Mouse (Mus musculus) midbrain, embryonic 15.5 days (tissue): Measurements from ENCODE around the gene Entpd1. TPM values are rescaled to one million over a fixed set of nuclear protein-coding genes. Genes with fewer than 3 reads are reported as not detected.

Experiments
- ATAC-seq: fragments of 200-750 bp; cut with Nextera tagmentation; replicated peaks from 2 replicates; pipeline ENCODE4 v1.8.0; 2017; ENCODE audit warnings: moderate TSS enrichment
- H3K27ac ChIP-seq: fragments of 300-500 bp; sonication (generic); 2 replicates; pipeline ENCODE4 v1.5.1; 2015; ENCODE audit warnings: mild to moderate bottlenecking, inconsistent platforms
- H3K27me3 ChIP-seq: fragments of 300-500 bp; sonication (generic); replicated peaks from 2 replicates; pipeline ENCODE4 v1.6.1; 2015; ENCODE audit warnings: inconsistent platforms
- H3K36me3 ChIP-seq: fragments of 300-500 bp; sonication (generic); replicated peaks from 2 replicates; pipeline ENCODE4 v1.6.1; 2015; ENCODE audit warnings: inconsistent platforms
- H3K4me1 ChIP-seq: fragments of 300-500 bp; sonication (generic); 2 replicates; pipeline ENCODE4 v1.6.1; 2015; ENCODE audit warnings: inconsistent platforms
- H3K4me2 ChIP-seq: fragments of 300-500 bp; sonication (generic); 2 replicates; pipeline ENCODE4 v1.6.1; 2015; ENCODE audit warnings: inconsistent platforms, mild to moderate bottlenecking, moderate library complexity
- H3K4me3 ChIP-seq: fragments of 300-500 bp; sonication (generic); 2 replicates; pipeline ENCODE4 v1.5.1; 2015; ENCODE audit warnings: mild to moderate bottlenecking, inconsistent platforms
- H3K9ac ChIP-seq: fragments of 300-500 bp; sonication (generic); 2 replicates; pipeline ENCODE4 v1.6.1; 2015; ENCODE audit warnings: mild to moderate bottlenecking, inconsistent platforms
- H3K9me3 ChIP-seq: fragments of 300-500 bp; sonication (generic); 2 replicates; pipeline ENCODE4 v1.6.1; 2016; ENCODE audit warnings: inconsistent platforms
- WGBS: fragments of 180-500 bp; shearing (Covaris S2); methylation state at CpG from one replicate; pipeline ENCODE4 v1.1.7; 2015; ENCODE audit warnings: mixed read lengths; 5-methylcytosine and 5-hydroxymethylcytosine counted together
- polyA plus RNA-seq: library from polyadenylated mRNA; unstranded; fragments of >200 nt; fragmentation: Nextera tagmentation; extraction: Ambion mirVana; gene quantifications from 2 replicates; pipeline ENCODE4 v1.2.1, GENCODE M21; 2015

The Entpd1 gene
- polyA plus RNA-seq, 1 experiment from 2014 or later = 8.8 TPM

DNA sequence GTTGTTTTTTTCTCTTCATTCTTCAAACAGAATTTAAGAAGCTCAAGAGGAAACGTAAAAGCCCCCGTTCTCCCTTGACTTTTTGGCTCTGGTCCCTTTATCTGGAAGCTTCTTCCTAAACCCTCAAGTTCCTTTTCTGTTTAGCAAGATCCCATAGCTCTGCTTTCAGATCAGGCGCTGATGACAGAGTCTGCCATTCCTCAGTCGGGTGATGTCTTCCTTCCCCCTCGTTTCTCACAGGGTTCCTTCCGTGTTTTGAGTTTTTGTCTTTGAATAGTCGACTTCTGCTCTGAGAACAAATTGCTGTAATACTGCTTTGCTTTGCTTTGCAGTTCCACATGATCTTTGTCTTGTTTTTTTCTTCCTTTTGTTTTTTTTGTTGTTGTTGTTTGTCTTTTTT, 18.4 kb downstream of the Entpd1 start:
- no peak overlapping the region for H3K9ac ChIP-seq
- H3K4me1 ChIP-seq = no peaks in the 10 kb centered on the region
- ATAC-seq = no peak
- no peak overlapping the region for H3K4me3 ChIP-seq
- H3K9me3 ChIP-seq = no peaks in the 10 kb centered on the region
- H3K36me3 ChIP-seq = no peaks in the 10 kb centered on the region
- 79% methylated on average over 7 of the region's 7 CpGs for WGBS
- no peak overlapping the region for H3K4me2 ChIP-seq
- no peak overlapping the region for H3K27ac ChIP-seq
- H3K27me3 ChIP-seq = no peaks in the 10 kb centered on the region

DNA sequence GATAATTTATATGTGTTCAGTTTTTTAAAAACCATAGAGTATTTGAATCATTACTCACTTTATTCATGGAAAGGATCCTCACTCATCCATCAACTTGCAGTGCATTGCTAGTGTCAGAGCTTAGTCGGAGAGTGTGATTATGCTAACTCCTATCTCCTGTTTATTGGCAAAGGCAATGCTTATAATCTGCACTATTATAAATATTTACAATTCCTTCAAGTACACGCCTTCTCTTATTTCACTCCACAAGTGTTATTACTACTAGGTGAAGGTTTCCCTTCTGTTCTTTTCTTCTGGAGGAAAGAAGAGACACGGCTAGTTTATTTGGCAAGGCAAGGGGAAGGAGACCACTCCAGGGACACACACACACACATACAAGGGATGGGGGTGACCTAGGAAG, 20.0 kb downstream of the Entpd1 start:
- ATAC-seq = no peak
- 85% methylated on average over 3 of the region's 3 CpGs for WGBS
- Histone ChIP-seq H3K4me3 (no peak overlapping the region), H3K9ac (no peak overlapping the region), H3K9me3 (no peaks in the 10 kb centered on the region), H3K27ac (no peak overlapping the region), H3K27me3 (no peaks in the 10 kb centered on the region), H3K36me3 (no peaks in the 10 kb centered on the region), H3K4me2 (no peak overlapping the region), H3K4me1 (no peaks in the 10 kb centered on the region)

- H3K4me2 ChIP-seq = no peak overlapping the region
- ATAC-seq = no peak
- H3K9ac ChIP-seq = no peak overlapping the region
- no peaks in the 10 kb centered on the region for H3K9me3 ChIP-seq
- no peaks in the 10 kb centered on the region for H3K36me3 ChIP-seq
- H3K27me3 ChIP-seq = no peaks in the 10 kb centered on the region
- no peak overlapping the region for H3K27ac ChIP-seq
- no peaks in the 10 kb centered on the region for H3K4me1 ChIP-seq
- H3K4me3 ChIP-seq = no peak overlapping the region
- 80% methylated on average over 5 of the region's 5 CpGs for WGBS
Measured at GRCm38 (mm10) chr19:40632668-40633067, 20.5 kb downstream of the Entpd1 start.

DNA sequence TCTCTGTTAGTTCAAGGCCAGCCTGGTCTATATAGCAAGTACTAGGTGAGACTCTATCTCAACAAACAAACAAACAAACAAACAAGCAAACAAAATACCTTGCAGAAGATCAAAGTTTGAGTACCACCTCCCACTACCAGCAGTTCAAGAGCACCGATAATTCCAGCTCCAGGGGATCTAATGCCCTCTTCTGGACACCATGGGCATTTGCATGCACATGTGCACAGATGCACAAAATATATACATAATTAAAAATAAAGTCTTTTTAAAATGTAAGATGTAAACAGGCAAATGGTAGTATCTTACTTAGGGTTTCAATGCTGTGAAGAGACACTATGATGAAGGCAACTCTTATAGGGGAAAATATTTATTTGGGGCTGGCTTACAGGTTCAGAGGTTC, 21.0 kb downstream of the Entpd1 start:
- Histone ChIP-seq H3K27ac (no peak overlapping the region), H3K9ac (no peak overlapping the region), H3K4me3 (no peak overlapping the region), H3K27me3 (no peaks in the 10 kb centered on the region), H3K4me2 (no peak overlapping the region), H3K36me3 (no peaks in the 10 kb centered on the region), H3K9me3 (no peaks in the 10 kb centered on the region), H3K4me1 (no peaks in the 10 kb centered on the region)
- WGBS = 69% methylated on average over 1 of the region's 1 CpGs
- ATAC-seq = no peak

- Histone ChIP-seq H3K27me3 (no peaks in the 10 kb centered on the region), H3K36me3 (no peaks in the 10 kb centered on the region), H3K9ac (no peak overlapping the region), H3K4me1 (no peaks in the 10 kb centered on the region), H3K4me3 (no peak overlapping the region), H3K4me2 (no peak overlapping the region), H3K27ac (no peak overlapping the region), H3K9me3 (no peaks in the 10 kb centered on the region)
- no peak for ATAC-seq
- 68% methylated on average over 4 of the region's 4 CpGs for WGBS
Measured at GRCm38 (mm10) chr19:40637091-40637490, 24.9 kb downstream of the Entpd1 start.

DNA sequence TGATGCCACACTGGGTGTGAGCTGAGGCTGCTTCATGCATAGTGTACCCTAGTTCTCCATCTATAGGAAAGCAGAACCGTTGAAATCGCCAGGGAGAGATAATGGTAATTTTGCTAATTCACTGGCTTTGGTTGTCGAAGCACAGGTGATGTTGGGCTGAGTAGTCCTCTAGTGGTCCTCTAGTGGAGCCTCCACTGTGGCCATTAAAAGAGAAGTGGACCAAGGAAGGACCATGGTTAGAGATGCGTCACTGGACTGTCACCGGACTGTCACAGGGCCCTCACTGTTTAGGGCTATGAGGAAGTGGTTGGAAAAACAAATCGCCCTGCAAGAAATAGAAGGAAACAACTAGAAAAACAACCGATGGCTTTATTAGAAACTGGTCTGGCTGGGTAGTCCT, 25.4 kb downstream of the Entpd1 start:
- H3K4me1 ChIP-seq = no peaks in the 10 kb centered on the region
- H3K9ac ChIP-seq = no peak overlapping the region
- 85% methylated on average over 7 of the region's 7 CpGs for WGBS
- no peaks in the 10 kb centered on the region for H3K36me3 ChIP-seq
- no peak overlapping the region for H3K4me2 ChIP-seq
- no peaks in the 10 kb centered on the region for H3K27me3 ChIP-seq
- no peak overlapping the region for H3K4me3 ChIP-seq
- no peak for ATAC-seq
- H3K27ac ChIP-seq = 0 out of 2 replicates have a peak overlapping the region, but pooled peaks have one; percentile 15
- H3K9me3 ChIP-seq = no peaks in the 10 kb centered on the region

- Histone ChIP-seq H3K4me2 (no peak overlapping the region), H3K36me3 (no peaks in the 10 kb centered on the region), H3K4me3 (no peak overlapping the region), H3K27me3 (no peaks in the 10 kb centered on the region), H3K27ac (no peak overlapping the region), H3K9me3 (no peaks in the 10 kb centered on the region), H3K4me1 (no peaks in the 10 kb centered on the region), H3K9ac (no peak overlapping the region)
- ATAC-seq = no peak
- WGBS = 89% methylated on average over 5 of the region's 5 CpGs
Measured at GRCm38 (mm10) chr19:40638582-40638981, 26.4 kb downstream of the Entpd1 start.

DNA sequence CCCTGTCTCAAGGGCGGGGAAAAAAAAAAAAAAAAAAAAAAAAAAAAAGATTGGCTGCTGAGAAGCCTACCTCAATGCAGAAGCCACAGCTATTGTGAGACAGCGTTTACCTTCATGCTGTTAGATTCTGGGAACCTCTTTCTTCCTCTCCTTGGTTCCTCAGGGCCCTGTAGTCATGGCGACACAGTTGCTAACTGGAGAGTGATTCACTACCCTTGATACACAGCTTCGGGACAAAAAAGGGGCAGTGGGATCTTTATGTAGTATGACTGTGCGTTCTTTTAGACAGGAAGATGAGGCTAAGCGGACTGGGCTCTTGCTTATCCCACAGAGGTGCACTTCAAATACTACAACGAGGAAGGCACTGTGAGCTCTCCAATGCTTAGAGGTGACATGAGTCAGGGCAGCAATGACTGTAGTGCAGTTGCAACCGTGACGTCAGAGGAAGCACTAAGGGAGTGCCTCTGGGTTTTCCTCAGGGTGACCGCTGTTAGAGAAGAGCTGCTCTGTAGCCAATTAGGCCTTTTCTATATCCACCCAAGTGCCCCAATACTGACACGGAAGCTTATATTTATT, 27.7 kb downstream of the Entpd1 start:
- Histone ChIP-seq H3K9ac (no peak overlapping the region), H3K27me3 (no peaks in the 10 kb centered on the region), H3K4me2 (no peak overlapping the region), H3K4me3 (no peak overlapping the region), H3K27ac (no peak overlapping the region), H3K36me3 (no peaks in the 10 kb centered on the region), H3K4me1 (no peaks in the 10 kb centered on the region), H3K9me3 (no peaks in the 10 kb centered on the region)
- no peak for ATAC-seq
- WGBS = 75% methylated on average over 11 of the region's 11 CpGs

GRCm38 (mm10) chr19:40640799-40641198, 28.6 kb downstream of the Entpd1 start:
- Histone ChIP-seq H3K27me3 (no peaks in the 10 kb centered on the region), H3K4me3 (no peak overlapping the region), H3K27ac (no peak overlapping the region), H3K9ac (no peak overlapping the region), H3K4me1 (no peaks in the 10 kb centered on the region), H3K4me2 (no peak overlapping the region), H3K9me3 (no peaks in the 10 kb centered on the region), H3K36me3 (no peaks in the 10 kb centered on the region)
- ATAC-seq = no peak
- WGBS = 88% methylated on average over 2 of the region's 2 CpGs

DNA sequence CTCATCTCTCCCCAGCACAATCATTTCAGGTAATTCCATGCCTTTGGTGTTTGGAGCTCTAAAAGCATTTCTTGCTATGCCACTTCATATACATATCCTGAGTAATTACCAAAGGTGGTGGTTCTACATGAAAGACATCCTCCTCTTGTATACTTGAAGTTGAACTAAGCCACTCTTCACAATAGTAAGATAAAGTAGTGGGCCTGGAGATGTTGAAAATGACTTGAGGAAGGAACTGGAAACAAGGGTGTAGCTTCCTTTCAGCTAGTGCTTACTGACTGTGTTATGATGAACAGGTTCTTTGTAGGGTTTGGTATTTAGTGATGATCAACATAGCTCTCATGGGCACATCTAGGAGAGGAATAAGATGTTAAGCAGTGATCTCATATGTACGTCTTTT, 31.7 kb downstream of the Entpd1 start:
- Histone ChIP-seq H3K27me3 (no peaks in the 10 kb centered on the region), H3K27ac (no peak overlapping the region), H3K36me3 (no peaks in the 10 kb centered on the region), H3K9ac (no peak overlapping the region), H3K9me3 (no peaks in the 10 kb centered on the region), H3K4me2 (no peak overlapping the region), H3K4me3 (no peak overlapping the region), H3K4me1 (no peaks in the 10 kb centered on the region)
- WGBS = 97% methylated on average over 1 of the region's 1 CpGs
- no peak for ATAC-seq

DNA sequence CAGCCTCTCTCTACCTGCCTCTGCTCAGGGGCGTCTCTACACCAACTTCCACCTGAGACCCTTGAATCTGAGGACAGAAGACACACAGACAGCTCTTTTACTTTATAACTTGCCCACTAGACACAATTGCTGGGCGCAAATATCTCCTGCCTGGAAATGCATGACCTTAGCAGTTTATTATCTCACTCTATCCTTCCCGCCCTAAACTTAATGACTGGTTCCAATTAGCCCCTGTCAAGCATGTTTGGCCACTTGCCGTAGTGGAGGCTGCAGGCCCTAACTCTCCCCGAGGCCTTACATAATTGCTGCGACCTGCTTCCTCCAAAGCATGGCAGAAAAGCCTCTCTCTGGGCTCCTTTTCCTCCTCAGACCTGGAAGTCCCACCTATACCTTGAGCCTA, 34.2 kb downstream of the Entpd1 start:
- ATAC-seq = no peak
- Histone ChIP-seq H3K9me3 (no peaks in the 10 kb centered on the region), H3K4me3 (no peak overlapping the region), H3K9ac (no peak overlapping the region), H3K4me2 (no peak overlapping the region), H3K27me3 (no peaks in the 10 kb centered on the region), H3K36me3 (no peaks in the 10 kb centered on the region), H3K4me1 (no peaks in the 10 kb centered on the region), H3K27ac (no peak overlapping the region)
- WGBS = 82% methylated on average over 6 of the region's 6 CpGs

- 68% methylated on average over 9 of the region's 9 CpGs for WGBS
- H3K36me3 ChIP-seq = no peaks in the 10 kb centered on the region
- H3K4me3 ChIP-seq = no peak overlapping the region
- no peak for ATAC-seq
- no peaks in the 10 kb centered on the region for H3K9me3 ChIP-seq
- H3K27me3 ChIP-seq = no peaks in the 10 kb centered on the region
- no peak overlapping the region for H3K9ac ChIP-seq
- H3K27ac ChIP-seq = no peak overlapping the region
- no peaks in the 10 kb centered on the region for H3K4me1 ChIP-seq
- no peak overlapping the region for H3K4me2 ChIP-seq
Measured at GRCm38 (mm10) chr19:40647319-40648158, 35.4 kb downstream of the Entpd1 start.

DNA sequence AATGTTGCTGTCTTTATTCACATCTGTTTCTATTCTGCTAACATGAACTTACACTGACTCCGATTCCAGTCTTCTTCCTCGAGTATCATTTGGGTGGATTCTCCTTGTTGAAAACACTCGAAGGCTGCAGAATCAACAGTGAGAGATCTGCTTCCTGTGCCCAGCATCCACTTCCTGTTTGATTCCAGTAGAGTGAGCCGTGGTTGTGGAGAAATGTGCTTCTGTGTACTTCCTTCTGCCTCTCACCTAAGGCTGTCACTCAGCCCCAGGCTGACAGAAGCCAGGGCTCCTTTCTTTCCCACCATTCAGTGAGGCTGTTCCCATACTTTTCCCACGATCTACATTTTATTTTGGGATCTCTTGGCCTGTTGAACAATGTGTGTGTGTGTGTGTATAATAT, 37.9 kb downstream of the Entpd1 start:
- Histone ChIP-seq H3K27me3 (no peaks in the 10 kb centered on the region), H3K4me3 (no peak overlapping the region), H3K4me2 (no peak overlapping the region), H3K9ac (no peak overlapping the region), H3K4me1 (no peaks in the 10 kb centered on the region), H3K36me3 (no peaks in the 10 kb centered on the region), H3K9me3 (no peaks in the 10 kb centered on the region), H3K27ac (no peak overlapping the region)
- WGBS = 83% methylated on average over 5 of the region's 5 CpGs
- ATAC-seq = no peak
